Mouse (Mus musculus): ENCODE data around the gene Atox1.
A peak's percentile ranks its signal among the peaks of the same experiment; 100 is the strongest.

Gene Atox1

DNA sequence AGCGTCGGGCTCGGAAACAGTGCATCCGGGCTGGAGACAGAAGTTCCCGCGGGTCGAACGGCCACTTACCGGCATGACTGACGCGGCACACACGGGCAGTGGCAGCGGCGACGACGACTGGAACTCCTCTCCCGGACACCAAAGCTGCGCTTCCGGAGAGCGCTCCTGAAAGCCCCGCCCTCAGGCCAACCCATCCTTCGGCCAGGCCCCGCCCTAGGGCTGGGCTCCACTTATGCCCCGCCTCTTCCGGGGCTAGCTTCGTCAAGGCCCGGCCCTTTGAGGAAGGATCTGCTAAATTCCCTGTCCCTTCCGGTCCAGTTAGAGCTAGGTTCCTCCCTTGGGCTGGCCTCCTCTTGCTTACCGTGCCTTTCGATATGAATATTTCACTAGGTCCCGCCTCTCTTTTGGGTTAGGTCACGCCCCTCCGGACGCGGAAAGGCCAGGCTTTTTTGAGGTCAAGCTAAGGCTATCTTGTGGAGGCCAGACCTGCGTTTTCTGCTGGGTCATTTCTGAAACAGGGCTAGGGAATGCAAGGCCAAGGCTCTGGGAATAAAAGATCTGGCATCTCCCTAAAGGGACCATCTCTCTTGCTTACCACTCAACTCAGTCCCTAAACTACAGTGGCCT, at the start of gene Atox1:
Atox1 (minus strand) TSS at position 221 of the 627 bp plus-strand sequence.
- DNase-seq: peak; percentile 92

DNA sequence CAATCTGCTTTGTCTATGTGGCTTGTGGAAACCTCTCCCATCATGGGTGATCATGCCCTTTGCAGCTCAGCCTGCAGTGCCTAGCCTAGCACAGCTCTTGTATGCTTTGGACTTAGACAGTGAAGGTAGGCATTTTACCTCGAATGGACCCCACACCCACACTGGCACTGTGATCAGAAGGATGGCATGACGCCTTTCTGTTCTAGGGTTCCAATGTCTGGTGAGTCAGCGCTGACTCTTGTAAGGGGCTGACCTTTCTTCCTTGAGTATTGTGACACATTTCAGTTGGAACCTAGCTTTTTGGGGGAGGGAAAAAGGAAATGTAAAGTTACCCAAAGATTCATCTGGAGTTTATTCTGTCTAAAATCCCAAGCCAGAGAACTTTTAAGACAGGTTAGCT, 44.4 kb upstream of the Atox1 start:
- DNase-seq: no peak

DNA sequence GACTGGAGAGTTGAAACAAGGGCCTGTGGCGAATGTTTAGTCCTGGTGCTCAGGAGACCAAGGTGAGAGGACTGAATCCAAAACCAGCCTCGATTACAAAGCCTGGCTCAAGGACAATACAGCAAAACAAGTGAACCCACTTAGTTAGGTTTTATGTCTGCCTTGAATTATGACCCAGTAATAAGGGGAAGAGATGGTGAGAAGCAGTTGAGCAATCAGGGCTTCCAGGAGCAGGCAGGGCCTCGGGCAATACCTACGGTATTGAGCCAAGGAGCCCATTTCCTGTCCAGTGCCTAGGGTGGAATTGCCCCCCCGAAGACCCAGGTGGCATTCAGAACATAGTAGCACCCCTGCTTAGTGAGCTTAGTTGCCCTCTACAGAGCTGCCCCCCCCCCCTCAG, 41.8 kb upstream of the Atox1 start:
- DNase-seq: no peak

DNA sequence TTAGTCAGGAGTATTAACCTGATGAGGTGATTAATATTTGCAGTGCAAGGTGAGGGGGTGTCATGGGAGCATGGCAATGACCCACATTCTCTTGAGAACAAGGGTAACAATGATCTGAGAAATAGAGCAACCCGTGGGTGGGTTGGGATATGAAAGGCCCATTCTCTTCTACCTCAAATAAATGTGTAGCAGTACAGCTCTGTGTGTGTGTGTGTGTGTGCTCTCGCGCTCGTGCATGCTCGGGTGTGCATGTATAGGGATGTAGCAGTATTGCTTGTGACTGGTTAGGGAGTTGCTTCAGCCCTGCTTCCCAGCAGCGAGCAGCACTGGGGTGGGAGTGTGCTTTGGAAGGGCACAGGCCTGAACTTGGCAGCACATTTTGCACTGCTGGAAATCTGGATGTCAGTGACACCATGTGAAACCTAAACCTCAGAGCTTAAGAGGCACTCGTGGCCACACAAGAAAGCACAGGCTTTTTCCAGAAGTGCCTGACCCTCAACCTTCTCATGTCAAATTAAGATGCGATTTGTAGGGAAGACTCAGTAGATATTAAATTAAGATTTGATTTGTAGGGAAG, 41.0 kb upstream of the Atox1 start:
- DNase-seq: no peak

DNA sequence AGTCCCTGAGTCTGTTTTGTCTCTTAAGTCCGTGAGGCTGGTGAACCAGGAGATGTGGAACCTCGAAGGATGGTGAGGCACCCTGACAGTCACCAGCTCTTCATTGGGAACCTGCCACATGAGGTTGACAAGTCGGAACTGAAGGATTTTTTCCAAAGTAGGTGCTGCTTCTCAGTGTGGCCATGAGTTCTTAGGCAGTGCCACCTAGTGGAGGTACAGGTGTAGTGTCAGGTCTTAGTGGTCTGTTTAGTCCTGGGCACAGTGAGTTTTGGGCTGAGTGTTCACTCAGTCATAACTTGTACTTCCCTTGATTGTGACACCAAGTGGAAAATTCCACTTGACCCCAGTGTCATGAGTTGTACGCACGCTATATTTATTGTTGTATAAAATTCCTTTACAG, 36.8 kb upstream of the Atox1 start:
- peak; percentile 23 for DNase-seq

DNA sequence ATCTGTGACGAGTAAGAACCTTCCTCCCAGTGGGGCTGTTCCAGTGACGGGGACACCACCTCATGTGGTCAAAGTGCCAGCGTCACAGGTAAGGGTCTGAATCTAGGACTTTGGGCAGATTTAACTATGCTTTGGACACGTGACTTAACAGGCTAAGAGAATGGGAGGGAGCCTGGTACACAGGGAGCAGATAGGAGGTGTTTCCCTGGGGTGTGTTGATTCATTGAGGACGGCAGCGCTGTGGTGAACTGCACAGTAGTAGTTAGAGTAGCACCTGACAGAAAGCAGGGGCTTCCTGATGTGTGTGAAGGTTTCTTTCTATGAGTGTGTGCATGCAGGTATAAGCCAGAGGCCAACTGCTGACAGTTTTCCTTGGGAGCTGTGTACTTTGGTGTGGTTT, 35.1 kb upstream of the Atox1 start:
- DNase-seq: no peak

DNA sequence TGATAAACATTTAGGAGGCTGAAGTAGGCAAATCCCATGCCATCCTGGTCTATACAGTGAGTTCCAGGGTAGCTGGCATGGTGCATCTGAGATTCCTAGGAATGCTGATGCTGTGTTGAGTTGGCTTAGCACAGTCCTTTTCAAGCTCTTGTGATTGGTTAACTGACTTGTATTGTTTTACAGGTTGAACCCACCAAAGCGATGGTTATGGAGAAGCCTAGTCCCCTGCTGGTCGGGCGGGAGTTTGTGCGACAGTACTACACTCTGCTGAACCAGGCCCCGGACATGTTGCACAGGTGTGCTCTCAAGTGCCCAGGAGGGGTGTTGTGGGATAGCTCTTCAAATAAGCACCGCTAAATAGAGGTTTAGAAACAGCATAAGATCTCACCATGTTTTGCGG, 24.4 kb upstream of the Atox1 start:
- DNase-seq: no peak

DNA sequence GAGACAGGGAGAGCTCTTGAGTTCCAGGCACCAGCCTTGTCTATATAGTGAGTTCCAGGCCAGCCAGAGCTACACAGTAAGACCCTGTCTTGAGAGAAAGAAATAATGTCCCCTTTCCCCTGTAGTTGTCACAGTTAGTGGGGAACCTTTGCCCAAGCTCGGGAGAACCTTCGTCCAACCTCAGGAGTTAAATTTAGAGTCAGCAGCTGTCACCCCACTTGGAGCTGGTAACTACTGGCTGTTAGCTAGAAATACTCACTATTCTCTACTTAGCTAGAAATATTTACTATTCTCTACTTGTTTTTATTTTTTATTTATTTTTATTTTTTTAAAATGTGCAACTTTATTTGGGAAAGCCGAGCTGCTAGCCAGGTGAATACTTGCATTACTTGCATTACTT, 12.2 kb upstream of the Atox1 start:
- DNase-seq: no peak

DNA sequence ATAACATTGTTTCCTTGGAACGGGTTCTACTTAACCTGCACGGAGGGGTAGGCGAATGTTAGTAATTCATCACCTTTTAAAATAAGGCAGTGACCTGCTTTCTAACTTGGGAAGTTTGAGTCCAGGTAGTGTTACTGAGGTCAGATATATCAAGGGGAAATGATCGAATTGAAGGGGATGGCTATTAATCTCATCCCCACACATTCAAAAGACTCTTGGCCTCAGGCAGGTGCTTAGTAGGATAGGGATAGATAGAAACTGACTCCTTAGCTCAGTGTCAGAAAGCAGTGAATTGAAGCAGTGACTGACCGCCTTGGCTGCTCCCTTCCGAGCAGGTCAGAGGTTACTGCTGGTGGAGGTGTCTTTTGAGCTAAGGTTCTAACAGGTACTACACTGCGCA, 10.4 kb upstream of the Atox1 start:
- DNase-seq: no peak

DNA sequence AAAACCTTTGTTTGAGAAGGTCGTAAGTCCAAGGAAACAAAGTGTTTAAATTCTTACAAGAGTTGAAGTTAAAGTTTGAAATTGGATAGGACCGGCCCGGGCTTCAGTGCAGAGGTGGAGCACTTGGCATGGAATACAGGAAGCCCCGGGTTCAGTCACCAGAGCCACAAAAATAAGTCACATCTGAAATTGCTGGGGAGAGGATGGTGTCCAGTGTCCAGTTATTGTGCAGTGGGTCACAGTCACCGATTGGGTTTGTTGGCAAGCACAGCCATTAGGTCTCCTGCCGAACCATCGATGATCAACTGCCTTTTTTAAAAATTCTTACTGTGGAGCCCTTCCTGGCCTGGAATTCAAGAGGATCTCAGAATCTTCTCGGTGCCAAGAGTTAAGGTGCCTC, 9.7 kb upstream of the Atox1 start:
- no peak for DNase-seq

DNA sequence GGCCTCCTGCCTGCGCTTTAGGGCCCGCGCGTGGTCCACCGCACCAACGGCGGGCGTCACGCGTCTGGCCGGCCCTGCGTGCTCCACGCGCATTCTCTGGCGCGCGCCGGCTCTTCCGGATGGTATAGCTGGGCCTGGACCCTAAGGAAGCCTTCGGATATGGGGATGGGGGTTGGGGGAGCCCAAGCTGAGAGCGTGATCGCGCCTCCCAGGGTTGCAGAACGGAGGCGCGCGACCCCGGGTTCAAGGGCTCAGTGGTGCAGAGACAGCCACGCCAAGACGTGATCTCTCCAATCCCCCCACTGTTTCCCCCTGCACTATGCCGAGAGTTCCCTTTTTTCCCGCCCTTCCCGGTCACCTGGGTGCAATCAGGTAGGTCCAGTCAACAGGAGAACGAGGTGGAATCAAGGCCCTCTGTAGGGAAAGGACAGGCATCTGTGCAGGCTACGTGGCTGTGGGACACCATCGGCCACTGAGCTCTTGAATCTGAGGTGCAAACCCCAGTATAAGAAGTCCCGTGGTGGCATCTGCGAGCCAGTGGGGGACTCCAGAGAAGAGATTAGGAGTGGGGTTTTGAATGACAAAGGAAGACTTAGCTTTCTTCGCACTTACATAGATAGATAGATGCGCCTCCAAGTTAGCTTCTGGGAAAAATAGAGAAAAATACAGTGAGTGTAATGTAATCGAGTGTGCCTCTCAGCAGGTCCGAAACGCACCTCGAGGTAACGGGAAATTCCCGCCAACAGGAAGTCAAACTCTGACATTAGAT, 9.1 kb upstream of the Atox1 start:
- no peak for DNase-seq

DNA sequence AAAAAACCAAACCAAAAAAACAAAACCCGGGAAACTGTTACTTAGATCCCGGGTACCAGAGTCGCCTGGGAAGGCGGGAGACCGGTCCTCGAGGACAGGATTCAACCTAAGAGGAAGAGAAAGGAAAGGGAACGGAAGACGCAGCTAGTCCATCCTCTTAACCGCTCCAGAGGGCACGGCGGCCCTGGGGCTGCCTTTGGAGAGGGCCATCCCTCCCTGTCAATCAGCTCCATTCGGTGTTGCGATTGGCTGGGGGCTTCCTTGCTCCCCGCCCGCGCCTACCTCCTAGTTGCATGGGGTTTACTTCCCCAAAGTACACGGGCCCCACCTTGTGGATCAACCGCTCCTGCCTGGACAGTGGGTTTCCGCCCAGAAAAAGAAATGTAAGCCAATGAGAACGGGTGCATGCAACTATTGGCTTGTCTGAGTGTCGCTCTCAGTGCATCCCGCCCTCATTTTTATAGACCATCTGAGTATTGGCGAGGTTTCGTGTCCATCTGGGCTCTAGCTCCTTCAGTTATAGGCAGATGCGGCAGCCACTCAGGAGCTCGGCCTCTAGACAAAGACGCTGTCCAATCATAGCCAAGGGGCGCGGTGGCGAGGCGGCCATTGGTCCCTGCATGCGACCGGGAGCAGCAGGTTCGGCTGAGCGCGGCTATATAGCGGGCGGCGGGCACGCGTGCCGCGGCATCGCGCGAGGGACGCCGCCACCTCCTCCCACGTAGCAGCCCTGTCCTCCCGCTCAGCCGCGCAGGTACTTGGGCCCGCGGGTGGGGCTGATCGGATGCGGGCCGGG, 8.2 kb upstream of the Atox1 start, which contains the start of gene G3bp1:
G3bp1 (plus strand) TSS at position 638 of the 796 bp plus-strand sequence.
- peak; percentile 100 for DNase-seq

DNA sequence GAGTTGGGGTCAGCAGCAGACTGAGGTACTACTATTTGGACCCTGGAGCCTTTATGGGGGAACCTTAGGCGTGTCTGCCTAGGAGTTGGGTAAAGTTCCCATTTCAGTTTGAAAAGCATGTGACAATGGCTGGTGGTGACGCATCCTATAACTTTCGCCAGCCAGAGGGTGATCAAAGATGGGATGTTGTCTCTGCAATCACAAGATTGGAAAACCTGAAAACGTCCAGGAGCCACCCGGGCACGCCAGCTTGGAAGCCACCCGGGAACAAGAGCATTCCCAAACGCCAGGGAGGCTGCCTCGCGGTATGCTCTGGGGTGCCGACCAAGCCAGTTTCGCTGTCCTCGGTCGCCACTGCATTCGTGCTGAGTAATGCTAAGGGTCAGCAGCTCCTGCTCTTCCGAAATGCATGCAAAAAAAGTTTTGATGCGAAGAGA, 7.6 kb upstream of the Atox1 start:
- no peak for DNase-seq

DNA sequence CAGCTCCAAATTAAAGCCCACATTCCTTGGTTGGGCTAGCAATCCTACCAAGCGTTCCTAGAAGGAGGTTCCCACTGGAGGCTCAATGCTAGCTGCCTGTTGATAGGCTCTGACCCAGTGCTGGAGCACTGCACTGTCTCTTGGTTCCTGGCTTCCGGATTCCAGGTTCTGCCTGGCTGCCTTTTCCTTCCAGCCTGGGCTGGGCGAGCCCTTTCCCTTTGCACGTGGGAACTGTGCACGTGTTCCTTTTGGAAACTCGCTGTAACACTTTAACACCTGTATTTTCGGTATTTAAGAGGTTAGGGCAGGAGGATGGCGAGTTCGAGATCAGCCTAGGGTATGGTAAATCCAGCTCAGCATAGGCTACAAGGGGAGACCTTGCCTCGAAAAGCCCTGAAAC, 7.0 kb upstream of the Atox1 start:
- no peak for DNase-seq

DNA sequence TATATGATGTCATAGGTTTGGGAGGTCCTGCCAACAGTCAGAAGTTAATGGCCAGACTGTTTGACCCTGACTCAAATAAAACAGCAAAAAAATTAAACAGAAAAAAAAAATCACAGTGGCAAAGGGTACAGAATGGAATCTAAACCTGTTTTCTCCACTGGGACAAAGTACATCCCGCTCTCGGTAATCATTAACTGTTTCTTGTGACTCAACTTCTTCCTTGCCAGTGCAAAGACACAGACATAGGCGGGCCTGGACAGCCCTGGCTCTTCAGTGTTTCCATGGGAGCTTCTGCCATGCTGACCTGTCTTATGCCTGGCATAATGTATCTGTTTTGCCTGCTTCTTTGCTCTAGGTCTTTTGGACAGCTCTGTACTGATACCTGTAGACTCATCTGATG, 4.1 kb upstream of the Atox1 start:
- no peak for DNase-seq

DNA sequence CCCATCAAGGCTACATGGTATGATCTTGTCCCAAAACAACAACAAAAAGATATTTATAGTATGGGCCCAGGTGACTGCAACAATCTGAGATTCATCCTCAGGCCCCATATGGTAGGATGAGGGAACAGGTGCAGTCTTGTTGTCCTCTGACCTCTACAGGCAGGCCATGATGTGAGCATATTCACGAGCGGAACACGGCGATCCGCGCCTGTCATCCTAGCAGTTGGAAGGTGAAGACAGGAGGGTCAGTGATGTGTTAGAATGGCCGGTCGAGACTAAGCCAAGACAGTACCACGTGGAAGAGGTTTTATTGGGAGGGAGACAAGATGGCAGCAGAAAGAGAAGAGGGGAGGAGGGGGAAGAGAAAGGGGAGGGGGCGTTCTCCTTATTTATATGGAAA, 3.7 kb upstream of the Atox1 start:
- DNase-seq: no peak

DNA sequence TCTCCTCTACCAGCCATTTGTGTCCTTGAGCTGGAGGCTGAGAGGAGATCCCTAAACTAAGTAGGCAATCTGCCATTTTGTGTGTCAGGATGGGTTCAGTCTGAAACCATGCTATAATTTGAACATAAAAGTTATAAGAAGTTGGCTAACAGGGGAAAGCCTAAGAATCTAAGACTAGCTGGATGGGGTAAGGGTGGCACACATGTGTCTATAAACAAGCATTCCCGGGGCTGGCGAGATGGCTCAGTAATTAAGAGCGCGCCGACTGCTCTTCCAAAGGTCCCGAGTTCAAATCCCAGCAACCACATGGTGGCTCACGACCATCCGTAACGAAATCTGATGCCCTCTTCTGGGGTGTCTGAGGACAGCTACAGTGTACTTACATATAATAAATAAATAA, 1.1 kb upstream of the Atox1 start:
- DNase-seq: no peak

DNA sequence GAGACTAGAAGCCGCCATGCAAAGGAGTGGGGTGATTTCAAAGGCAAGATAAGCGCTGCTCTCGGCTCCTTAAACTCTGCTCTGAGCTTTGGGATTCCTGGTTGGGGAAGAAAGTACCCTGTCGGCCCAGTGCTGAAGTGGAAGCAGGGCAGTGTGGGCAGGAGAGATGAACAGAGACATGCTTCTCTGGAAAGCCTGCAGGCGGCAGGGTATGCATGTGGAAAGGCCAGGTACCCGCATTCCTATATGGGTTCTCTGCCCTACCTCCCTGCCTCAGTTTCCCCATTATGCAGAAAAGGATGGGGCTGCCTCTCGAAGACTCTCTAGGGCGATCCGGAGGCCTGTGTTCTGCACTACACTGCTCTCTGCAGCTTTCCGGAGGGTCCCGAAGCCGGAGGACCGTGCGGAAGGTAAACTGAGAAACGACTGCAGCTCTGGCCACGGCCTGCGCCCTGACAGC, 450 bp downstream of the Atox1 start:
- no peak for DNase-seq

DNA sequence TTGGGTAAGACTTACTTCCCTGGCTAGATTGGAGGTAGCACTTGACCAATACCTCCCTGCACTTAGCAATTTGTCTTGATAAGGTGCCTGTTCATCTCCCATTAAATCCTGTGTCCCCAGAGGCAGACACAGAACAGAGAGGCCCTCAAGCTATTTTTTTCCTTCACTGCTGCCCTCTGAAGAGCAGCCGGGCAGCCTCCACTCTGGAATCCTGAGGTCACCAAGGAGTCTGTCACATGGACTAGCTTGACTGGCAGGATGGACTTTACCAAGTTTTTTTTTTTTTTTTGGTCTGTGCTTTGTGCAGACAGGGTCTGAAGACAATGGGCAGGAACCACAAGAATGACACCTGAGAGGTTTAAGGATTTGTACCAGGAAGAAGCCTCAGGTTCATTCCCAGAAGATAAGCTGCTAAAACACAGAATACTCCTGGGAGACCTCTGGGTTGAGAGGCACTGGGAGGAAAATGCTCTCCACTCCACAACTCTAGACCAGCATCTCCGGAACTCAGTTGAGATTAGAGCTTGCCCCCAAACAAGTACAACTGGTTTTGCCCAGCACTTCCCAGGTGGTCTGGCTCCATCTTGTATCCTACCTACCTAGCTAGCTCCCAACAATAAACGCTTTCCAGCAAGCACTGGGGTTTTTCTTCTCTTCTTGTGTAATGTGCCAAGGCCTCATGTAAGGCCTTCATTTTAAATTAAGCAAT, 1.0 kb downstream of the Atox1 start:
- no peak for DNase-seq

DNA sequence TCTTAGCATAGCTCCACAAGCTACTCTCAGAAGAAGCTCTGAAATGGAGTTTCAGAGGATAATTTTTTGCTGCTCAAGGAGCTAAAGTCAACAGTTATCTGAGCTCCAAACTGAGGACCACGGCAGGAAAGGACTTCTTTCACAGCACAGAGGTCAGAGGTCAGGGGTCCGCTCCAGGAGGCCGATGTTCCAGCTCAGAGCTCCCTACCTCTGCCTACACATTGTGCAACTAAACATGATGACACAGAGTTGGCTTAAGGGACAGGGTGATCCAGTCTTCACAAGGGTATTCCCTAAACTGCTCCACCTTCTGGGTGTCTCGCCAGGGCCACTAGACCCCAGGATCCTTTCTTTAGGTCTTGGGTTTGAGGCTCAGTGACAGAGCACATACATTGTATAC, 2.5 kb downstream of the Atox1 start:
- no peak for DNase-seq

DNA sequence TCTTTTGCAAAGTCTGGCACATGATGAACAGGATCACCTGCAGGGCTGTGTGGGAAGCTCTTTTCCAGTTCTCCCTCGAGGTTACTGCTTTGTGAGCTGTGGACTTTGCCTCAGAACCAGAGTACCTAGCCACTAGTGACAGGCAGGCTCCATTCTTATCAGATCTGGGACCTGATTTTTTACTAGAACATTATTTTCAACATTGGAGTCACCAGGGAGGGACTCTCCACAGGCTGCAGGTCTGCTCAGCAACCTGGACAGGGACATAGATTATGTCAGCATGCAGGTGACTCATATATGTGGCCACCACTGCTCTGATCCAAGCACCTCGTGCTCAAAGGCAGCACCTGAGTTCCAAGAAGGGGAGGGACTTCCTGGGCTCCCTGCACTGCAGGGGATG, 5.9 kb downstream of the Atox1 start:
- no peak for DNase-seq

DNA sequence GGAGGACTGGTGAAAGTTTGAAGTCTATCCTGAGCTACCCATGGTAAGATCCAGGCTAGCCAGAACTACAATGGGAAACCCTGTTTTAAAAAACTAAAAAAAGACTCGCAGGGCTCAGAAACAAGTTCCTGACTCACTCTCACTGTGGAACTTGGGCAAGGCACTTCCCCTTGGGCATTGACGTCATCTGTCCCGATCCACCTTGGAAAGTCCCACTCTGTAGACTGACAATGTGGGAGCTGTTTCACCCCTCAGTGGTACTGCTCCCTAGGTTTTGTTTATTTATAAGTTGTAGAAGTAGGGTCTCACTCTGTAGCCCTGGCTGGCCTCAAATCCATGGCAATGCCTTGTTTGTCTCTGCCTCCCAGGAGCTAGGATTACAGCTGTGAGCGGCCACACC, 7.4 kb downstream of the Atox1 start:
- no peak for DNase-seq

DNA sequence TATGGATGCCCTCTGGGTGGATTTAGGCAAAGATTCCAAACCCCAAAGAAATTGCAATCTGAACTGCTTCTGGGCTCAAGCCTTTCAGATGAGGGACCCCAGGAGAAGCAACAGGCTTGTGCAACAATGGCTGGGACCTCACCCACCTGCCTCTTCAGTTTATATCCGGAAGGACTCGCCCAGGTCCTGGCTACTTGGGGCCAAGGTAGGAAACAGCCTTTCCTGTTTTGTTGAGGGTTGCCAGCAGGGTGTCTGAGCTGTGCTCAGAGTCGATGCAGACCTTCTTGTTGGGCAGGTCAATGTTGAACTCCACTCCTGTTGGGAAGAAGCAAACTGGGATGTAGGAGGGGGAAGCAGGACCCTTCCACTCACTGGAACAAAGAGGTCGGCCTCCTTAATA, 10.7 kb downstream of the Atox1 start:
- DNase-seq: no peak

Measured in cerebellum, adult 8-10 months (tissue).